In the genomic region with DNA sequence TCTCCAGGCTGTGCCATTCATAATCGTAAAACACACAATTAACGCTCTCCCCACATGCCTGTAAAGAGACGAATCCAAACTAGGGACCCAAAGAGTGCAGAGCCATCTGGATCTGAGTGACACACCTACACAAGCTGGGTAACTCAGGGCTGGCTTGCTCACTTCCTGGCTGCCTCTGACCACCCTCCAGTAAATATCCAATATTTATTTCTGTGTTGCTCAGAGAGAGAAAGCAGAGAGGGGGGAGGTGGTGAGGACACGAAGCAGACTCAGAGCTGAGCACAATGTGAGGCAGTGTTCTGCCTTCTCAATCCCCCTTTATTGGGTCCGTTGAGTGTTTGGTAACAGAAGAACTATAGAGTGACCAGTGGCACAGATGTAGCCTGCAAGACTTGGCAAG, we compare ENCODE assay signal across 10 mouse cellular contexts.
DNase-seq lines count a peak whose midpoint lies in the region; ATAC-seq and TF ChIP-seq lines count a peak whose summit lies in the region.
"Had no signal": no experiment of that assay in that cellular context is flagged by ENCODE, and none has a peak within 500 bp of the region (broad histone marks: within the 10 kb centered on the region; RNA-seq: fewer than 3 reads in every experiment).

No protein-coding gene starts in this region.

- H3K27me3 ChIP-seq in lung, embryonic 16.5 days (ENCODE audit: control insufficient read depth, insufficient read depth, low read depth, low read length): no peaks in the 10 kb centered on the region
- no peaks in the 10 kb centered on the region for H3K27me3 ChIP-seq in hindbrain, embryonic 13.5 days
- no peaks in the 10 kb centered on the region for H3K27me3 ChIP-seq in midbrain, postnatal 0 days (ENCODE audit: insufficient read depth, low read length)
- H3K27me3 ChIP-seq: midbrain, embryonic 12.5 days had no signal

- peak; percentile 26 for DNase-seq in embryo, embryonic 11 days
- DNase-seq in embryo, embryonic 9.5 days (ENCODE audit: extremely low spot score): no peak
- no peak for DNase-seq in lung, postnatal 4 days
- peak; percentile 69 for DNase-seq in midbrain, postnatal 0 days (ENCODE audit: low spot score)
- DNase-seq in ovary, adult 18-20 months (ENCODE audit: low spot score): no peak

- H3K27ac ChIP-seq in lung, embryonic 16.5 days (ENCODE audit: low read length): no peak overlapping the region
- H3K27ac ChIP-seq in hindbrain, embryonic 13.5 days: peak overlapping the region; percentile 36
- H3K27ac ChIP-seq in midbrain, postnatal 0 days (ENCODE audit: low read depth, low read length): no peak overlapping the region
- H3K27ac ChIP-seq: heart, embryonic 10.5 days; midbrain, embryonic 12.5 days had no signal

- H3K9ac ChIP-seq in lung, embryonic 16.5 days (ENCODE audit: low read length): no peak overlapping the region
- H3K9ac ChIP-seq in hindbrain, embryonic 13.5 days: no peak overlapping the region
- H3K9ac ChIP-seq in midbrain, postnatal 0 days (replicated peaks; ENCODE audit: low read length, poor library complexity, severe bottlenecking): no peak overlapping the region
- H3K9ac ChIP-seq: midbrain, embryonic 12.5 days had no signal

- H3K4me2 ChIP-seq in lung, embryonic 16.5 days (ENCODE audit: low read depth, low read length): no peak overlapping the region
- peak overlapping the region; percentile 7; the same call in 1 of the 2 replicates for H3K4me2 ChIP-seq in hindbrain, embryonic 13.5 days
- no peak overlapping the region for H3K4me2 ChIP-seq in midbrain, postnatal 0 days (ENCODE audit: low read depth, low read length, poor library complexity, severe bottlenecking)
- H3K4me2 ChIP-seq: midbrain, embryonic 12.5 days had no signal

- no peak for TF ChIP-seq CTCF in midbrain, postnatal 0 days (IDR thresholded peaks at IDR 0.05)

- peaks cover 26% of the 10 kb centered on the region for H3K4me1 ChIP-seq in lung, embryonic 16.5 days (replicated peaks; ENCODE audit: control insufficient read depth, insufficient read depth, low read length)
- H3K4me1 ChIP-seq in hindbrain, embryonic 13.5 days (replicated peaks): peaks cover 93% of the 10 kb centered on the region
- H3K4me1 ChIP-seq in midbrain, postnatal 0 days (ENCODE audit: insufficient read depth, low read length): peaks cover 18% of the 10 kb centered on the region

- H3K4me3 ChIP-seq in lung, embryonic 16.5 days (ENCODE audit: low read length): no peak overlapping the region
- H3K4me3 ChIP-seq in hindbrain, embryonic 13.5 days: no peak overlapping the region
- no peak overlapping the region for H3K4me3 ChIP-seq in midbrain, postnatal 0 days (ENCODE audit: low read depth, low read length)
- H3K4me3 ChIP-seq: heart, embryonic 10.5 days; midbrain, embryonic 12.5 days had no signal

- ATAC-seq in lung, embryonic 16.5 days (ENCODE audit: low read depth): peak; percentile 20
- 0 out of 2 replicates have a peak, but pooled peaks have one; percentile 18 for ATAC-seq in hindbrain, embryonic 13.5 days (ENCODE audit: low FRiP score)
- ATAC-seq in midbrain, postnatal 0 days (ENCODE audit: low FRiP score): peak; percentile 21; the same call in 1 of the 2 replicates
- no peak for ATAC-seq in megakaryocyte-erythroid progenitor cell, adult 5-6 weeks (replicated peaks; ENCODE audit: low FRiP score, low TSS enrichment, poor library complexity, severe bottlenecking)

- no peaks in the 10 kb centered on the region for H3K36me3 ChIP-seq in lung, embryonic 16.5 days (ENCODE audit: control insufficient read depth, insufficient read depth, low read length)
- H3K36me3 ChIP-seq in hindbrain, embryonic 13.5 days: no peaks in the 10 kb centered on the region
- no peaks in the 10 kb centered on the region for H3K36me3 ChIP-seq in midbrain, postnatal 0 days (ENCODE audit: insufficient read depth, low read length)
- H3K36me3 ChIP-seq: heart, embryonic 10.5 days; midbrain, embryonic 12.5 days had no signal

- WGBS in lung, embryonic 16.5 days: 48% methylated on average over 5 of the region's 5 CpGs
- WGBS in hindbrain, embryonic 13.5 days: 41% methylated on average over 5 of the region's 5 CpGs
- WGBS in midbrain, postnatal 0 days: 55% methylated on average over 5 of the region's 5 CpGs

- no peaks in the 10 kb centered on the region for H3K9me3 ChIP-seq in lung, embryonic 16.5 days (ENCODE audit: control insufficient read depth, low read length)
- H3K9me3 ChIP-seq in hindbrain, embryonic 13.5 days: no peaks in the 10 kb centered on the region
- H3K9me3 ChIP-seq in midbrain, postnatal 0 days (ENCODE audit: low read length): no peaks in the 10 kb centered on the region
- H3K9me3 ChIP-seq: heart, embryonic 10.5 days; midbrain, embryonic 12.5 days had no signal

Comparison
In these comparisons a context has a peak if more than half of its experiments do, and no peak if none do; other contexts are left out.
1. DNase-seq: peak in embryo, embryonic 11 days (single experiment) and midbrain, postnatal 0 days (single experiment); none in embryo, embryonic 9.5 days (single experiment), lung, postnatal 4 days (0 of 2) and ovary, adult 18-20 months (single experiment).